In genomic region chr17:36920239-36920638, GRCm38 (mm10) we compare ENCODE assay signal across 18 mouse cellular contexts. TPM values are rescaled to one million over a fixed set of nuclear protein-coding genes. Genes with fewer than 3 reads are reported as not detected.
DNase-seq lines count a peak whose midpoint lies in the region; ATAC-seq and TF ChIP-seq lines count a peak whose summit lies in the region.
"Had no signal": no experiment of that assay in that cellular context is flagged by ENCODE, and none has a peak within 500 bp of the region (broad histone marks: within the 10 kb centered on the region; RNA-seq: fewer than 3 reads in every experiment).

No protein-coding gene starts in this region.

- DNase-seq in ovary, postnatal 36 days (ENCODE audit: low spot score): peak; percentile 38
- no peak for DNase-seq in ovary, postnatal 14 days (ENCODE audit: low spot score)
- peak; percentile 54 for DNase-seq in adrenal gland, postnatal 10 days
- peak; percentile 65 for DNase-seq in lung, postnatal 0 days (ENCODE audit: low spot score)
- peak; percentile 37 for DNase-seq in urinary bladder, postnatal 25 days (ENCODE audit: low spot score)
- no peak for DNase-seq in cerebellum, adult 11-12 months
- DNase-seq in left cerebral cortex, adult 18-20 months (ENCODE audit: low spot score in 2 of 2): no peak
- no peak for DNase-seq in T-cell, adult 2 months (ENCODE audit: low spot score)
- DNase-seq: cerebellum, adult 11 months; forebrain, postnatal 0 days; thymus, postnatal 36 days had no signal

- H3K27me3 ChIP-seq in lung, postnatal 0 days (replicated peaks; ENCODE audit: insufficient read depth, low read length): no peaks in the 10 kb centered on the region

- no peaks in the 10 kb centered on the region for H3K4me1 ChIP-seq in lung, postnatal 0 days (ENCODE audit: insufficient read depth, low read depth, low read length)
- H3K4me1 ChIP-seq: embryonic facial prominence, embryonic 13.5 days; limb, embryonic 10.5 days had no signal

- no peak for TF ChIP-seq CTCF in lung, postnatal 0 days (IDR thresholded peaks at IDR 0.05)

- no peaks in the 10 kb centered on the region for H3K36me3 ChIP-seq in lung, postnatal 0 days (ENCODE audit: insufficient read depth, low read length)
- H3K36me3 ChIP-seq: embryonic facial prominence, embryonic 13.5 days; limb, embryonic 10.5 days had no signal

- no peak overlapping the region for H3K27ac ChIP-seq in lung, postnatal 0 days (ENCODE audit: low read length)
- H3K27ac ChIP-seq: embryonic facial prominence, embryonic 13.5 days; limb, embryonic 10.5 days; macrophage had no signal

- no peak overlapping the region for H3K4me2 ChIP-seq in lung, postnatal 0 days (replicated peaks; ENCODE audit: low read depth, low read length)
- H3K4me2 ChIP-seq: embryonic facial prominence, embryonic 13.5 days had no signal

- H3K9me3 ChIP-seq in lung, postnatal 0 days (ENCODE audit: low read length): no peaks in the 10 kb centered on the region
- H3K9me3 ChIP-seq: embryonic facial prominence, embryonic 13.5 days; limb, embryonic 10.5 days had no signal

- H3K9ac ChIP-seq in lung, postnatal 0 days (replicated peaks; ENCODE audit: low read depth): no peak overlapping the region
- H3K9ac ChIP-seq: embryonic facial prominence, embryonic 13.5 days; forebrain, postnatal 0 days had no signal

- no peak for TF ChIP-seq EP300 in lung, postnatal 0 days (IDR thresholded peaks at IDR 0.05)

- peak; percentile 86 for ATAC-seq in lung, postnatal 0 days
- ATAC-seq: forebrain, postnatal 0 days had no signal

- WGBS in lung, postnatal 0 days: 37% methylated on average over 15 of the region's 15 CpGs

- no peak overlapping the region for H3K4me3 ChIP-seq in lung, postnatal 0 days (ENCODE audit: low read depth, low read length)
- H3K4me3 ChIP-seq: embryonic facial prominence, embryonic 13.5 days; limb, embryonic 10.5 days had no signal

RNA-seq across cellular contexts. Expression of gene Trim31, which starts 22.3 kb away (rescaled TPM):
- not detected for total RNA-seq in adrenal gland, postnatal 10 days (2021)
- not detected in 2 replicates for polyA plus RNA-seq in lung, postnatal 0 days (2015; fragmentation: Nextera tagmentation; extraction: Ambion mirVana)
- total RNA-seq in left cerebral cortex, adult 18-20 months (2021): not detected
- total RNA-seq: forebrain, postnatal 0 days; heart, adult 18-20 months; heart, postnatal 25 days; monocyte, adult 5-6 weeks had no signal
- polyA plus RNA-seq: embryonic facial prominence, embryonic 13.5 days; limb, embryonic 10.5 days; macrophage; spleen, adult 2 months had no signal

RNA-seq across cellular contexts. Expression of gene Rnf39, which starts 22.5 kb away (rescaled TPM):
- total RNA-seq in adrenal gland, postnatal 10 days (2021): under 1 TPM in 1 of 2 experiments, not detected in 1; 0.33 TPM
- polyA plus RNA-seq in lung, postnatal 0 days (2015; fragmentation: Nextera tagmentation; extraction: Ambion mirVana): 13.4 and 13.5 TPM in 2 replicates
- 10 to 100 TPM in 1 of 2 experiments, 1 to 10 TPM in 1; 9.9 to 12.4 TPM for total RNA-seq in left cerebral cortex, adult 18-20 months (2021)
- total RNA-seq: monocyte, adult 5-6 weeks had no signal
- polyA plus RNA-seq: macrophage had no signal

RNA-seq across cellular contexts. Expression of gene Trim40, which starts 30.3 kb away (rescaled TPM):
- not detected for total RNA-seq in adrenal gland, postnatal 10 days (2021)
- polyA plus RNA-seq in lung, postnatal 0 days (2015; fragmentation: Nextera tagmentation; extraction: Ambion mirVana): not detected in 2 replicates
- total RNA-seq in left cerebral cortex, adult 18-20 months (2021): under 1 TPM in 1 of 2 experiments, not detected in 1; 0.40 TPM
- total RNA-seq: heart, adult 18-20 months; heart, postnatal 25 days; monocyte, adult 5-6 weeks had no signal
- polyA plus RNA-seq: embryonic facial prominence, embryonic 13.5 days; limb, embryonic 10.5 days; macrophage had no signal

RNA-seq across cellular contexts. Expression of gene Ppp1r11, which starts 31.3 kb away (rescaled TPM):
- 10 to 100 TPM; 58.5 to 62.7 TPM for total RNA-seq in adrenal gland, postnatal 10 days (2021)
- 96.9 and 108 TPM in 2 replicates for polyA plus RNA-seq in lung, postnatal 0 days (2015; fragmentation: Nextera tagmentation; extraction: Ambion mirVana)
- total RNA-seq in left cerebral cortex, adult 18-20 months (2021): 100 to 1,000 TPM; 136 to 142 TPM

RNA-seq across cellular contexts. Expression of gene Znrd1, which starts 38.1 kb away (rescaled TPM):
- total RNA-seq in adrenal gland, postnatal 10 days (2021): 10 to 100 TPM; 34.5 to 40.5 TPM
- polyA plus RNA-seq in lung, postnatal 0 days (2015; fragmentation: Nextera tagmentation; extraction: Ambion mirVana): 63.8 and 72.8 TPM in 2 replicates
- total RNA-seq in left cerebral cortex, adult 18-20 months (2021): 10 to 100 TPM; 32.1 to 34.6 TPM

Comparison
In these comparisons a context has a peak if more than half of its experiments do, and no peak if none do; other contexts are left out.
1. DNase-seq: peak in ovary, postnatal 36 days (single experiment), adrenal gland, postnatal 10 days (single experiment), lung, postnatal 0 days (single experiment) and urinary bladder, postnatal 25 days (single experiment); none in ovary, postnatal 14 days (single experiment), cerebellum, adult 11-12 months (single experiment), left cerebral cortex, adult 18-20 months (0 of 2) and T-cell, adult 2 months (single experiment).
2. RNA of gene Rnf39, which starts 22.5 kb away (total RNA-seq): 9.9 to 12.4 TPM in left cerebral cortex, adult 18-20 months; 0.33 TPM in adrenal gland, postnatal 10 days; every median in the first group is over 4 times any median in the second.